Mouse (Mus musculus): ENCODE measurements around the gene Ppp6r2.

Ppp6r2 gene

GRCm38 (mm10) chr15:89258997-89259396 lies 47.6 kb downstream of the Ppp6r2 start:
- no peak for DNase-seq (ENCODE audit: low spot score in 2 of 2)

- no peak for DNase-seq (ENCODE audit: low spot score in 2 of 2)
Observed at GRCm38 (mm10) chr15:89264485-89264884, 53.1 kb downstream of the Ppp6r2 start.

- no peak for DNase-seq (ENCODE audit: low spot score in 2 of 2)
Observed at GRCm38 (mm10) chr15:89275497-89275896, 64.1 kb downstream of the Ppp6r2 start.

GRCm38 (mm10) chr15:89277366-89277765 lies 66.0 kb downstream of the Ppp6r2 start:
- DNase-seq (ENCODE audit: low spot score in 2 of 2) = no peak

GRCm38 (mm10) chr15:89282546-89282945 lies 71.2 kb downstream of the Ppp6r2 start:
- DNase-seq (ENCODE audit: low spot score in 2 of 2) = no peak

GRCm38 (mm10) chr15:89284094-89284493 lies 72.7 kb downstream of the Ppp6r2 start:
- DNase-seq (ENCODE audit: low spot score in 2 of 2) = no peak

- DNase-seq (ENCODE audit: low spot score in 2 of 2) = no peak
Observed at GRCm38 (mm10) chr15:89285004-89285403, 73.7 kb downstream of the Ppp6r2 start.

GRCm38 (mm10) chr15:89285478-89285877 lies 74.1 kb downstream of the Ppp6r2 start:
- DNase-seq (ENCODE audit: low spot score in 2 of 2) = no peak

GRCm38 (mm10) chr15:89286114-89286513 lies 74.8 kb downstream of the Ppp6r2 start:
- no peak for DNase-seq (ENCODE audit: low spot score in 2 of 2)

- DNase-seq (ENCODE audit: low spot score in 2 of 2) = no peak
Observed at GRCm38 (mm10) chr15:89286582-89286981, 75.2 kb downstream of the Ppp6r2 start.

- no peak for DNase-seq (ENCODE audit: low spot score in 2 of 2)
Observed at GRCm38 (mm10) chr15:89288227-89288767, 76.9 kb downstream of the Ppp6r2 start.

GRCm38 (mm10) chr15:89289455-89289854 lies 78.1 kb downstream of the Ppp6r2 start:
- no peak for DNase-seq (ENCODE audit: low spot score in 2 of 2)

- no peak for DNase-seq (ENCODE audit: low spot score in 2 of 2)
Observed at GRCm38 (mm10) chr15:89291521-89291920, 80.2 kb downstream of the Ppp6r2 start.

GRCm38 (mm10) chr15:89292795-89293194 lies 81.4 kb downstream of the Ppp6r2 start:
- DNase-seq (ENCODE audit: low spot score in 2 of 2) = no peak

GRCm38 (mm10) chr15:89293778-89294177 lies 82.4 kb downstream of the Ppp6r2 start:
- DNase-seq (ENCODE audit: low spot score in 2 of 2) = no peak

- DNase-seq (ENCODE audit: low spot score in 2 of 2) = no peak
Observed at GRCm38 (mm10) chr15:89295580-89296165, 84.3 kb downstream of the Ppp6r2 start.

- no peak for DNase-seq (ENCODE audit: low spot score in 2 of 2)
Observed at GRCm38 (mm10) chr15:89296465-89296864, 85.1 kb downstream of the Ppp6r2 start.

- DNase-seq (ENCODE audit: low spot score in 2 of 2) = no peak
Observed at GRCm38 (mm10) chr15:89297695-89298094, 86.3 kb downstream of the Ppp6r2 start.

- DNase-seq (ENCODE audit: low spot score in 2 of 2) = no peak
Observed at GRCm38 (mm10) chr15:89300180-89300579, 88.8 kb downstream of the Ppp6r2 start.

GRCm38 (mm10) chr15:89300600-89300999 lies 89.2 kb downstream of the Ppp6r2 start:
- DNase-seq (ENCODE audit: low spot score in 2 of 2) = no peak

- no peak for DNase-seq (ENCODE audit: low spot score in 2 of 2)
Observed at GRCm38 (mm10) chr15:89305966-89306365, 94.6 kb downstream of the Ppp6r2 start.

GRCm38 (mm10) chr15:89307461-89307860 lies 96.1 kb downstream of the Ppp6r2 start:
- DNase-seq (ENCODE audit: low spot score in 2 of 2) = no peak

- DNase-seq (ENCODE audit: low spot score in 2 of 2) = no peak
Observed at GRCm38 (mm10) chr15:89308406-89309139, 97.2 kb downstream of the Ppp6r2 start.
